Mouse (Mus musculus): Measurements from ENCODE around the gene Gm4707. TPM values are rescaled to one million over a fixed set of nuclear protein-coding genes. Genes with fewer than 3 reads are reported as not detected.

Gm4707 gene
- polyA plus RNA-seq, 1 experiment from 2014 or later, result 4.3 TPM

- DNase-seq (ENCODE audit: low spot score) (no peak), ATAC-seq (replicated peaks; ENCODE audit: low FRiP score, low TSS enrichment, low read depth) (no peak)
- Histone ChIP-seq H3K4me2 (ENCODE audit: low read length) (no peak overlapping the region), H3K9ac (ENCODE audit: low read length) (no peak overlapping the region), H3K9me3 (ENCODE audit: control insufficient read depth, low read length) (peaks cover 6% of the 10 kb centered on the region), H3K4me3 (ENCODE audit: low read depth, low read length) (no peak overlapping the region), H3K27ac (ENCODE audit: low read depth) (no peak overlapping the region), H3K4me1 (replicated peaks; ENCODE audit: control insufficient read depth, insufficient read depth, low read length) (no peaks in the 10 kb centered on the region), H3K36me3 (ENCODE audit: control insufficient read depth, insufficient read depth, low read length) (peaks cover 35% of the 10 kb centered on the region), H3K27me3 (replicated peaks; ENCODE audit: control insufficient read depth, insufficient read depth, low read length) (no peaks in the 10 kb centered on the region)
- 82% methylated on average over 1 of the region's 1 CpGs for WGBS
These were observed 42.7 kb downstream of the Gm4707 start for GRCm38 (mm10) chr17:71417008-71417407.

Other genes starting within 250 kb of the Gm4707 start
- 0.66 and 1.4 TPM in 2 replicates for gene Emilin2, start 147.9 kb downstream of the Gm4707 start, polyA plus RNA-seq (2014; fragmentation: Nextera tagmentation; extraction: Ambion mirVana)
- gene Smchd1, start 15.4 kb upstream of the Gm4707 start, polyA plus RNA-seq (2014; fragmentation: Nextera tagmentation; extraction: Ambion mirVana), result 81.8 and 83.5 TPM in 2 replicates
- gene Ndc80, start 66.9 kb upstream of the Gm4707 start, polyA plus RNA-seq (2014; fragmentation: Nextera tagmentation; extraction: Ambion mirVana), result 38.0 and 44.0 TPM in 2 replicates
- 0.73 and 0.99 TPM in 2 replicates for gene Spdya, start 92.1 kb upstream of the Gm4707 start, polyA plus RNA-seq (2014; fragmentation: Nextera tagmentation; extraction: Ambion mirVana)
- 104 and 110 TPM in 2 replicates for gene Wdr43, start 156.0 kb upstream of the Gm4707 start, polyA plus RNA-seq (2014; fragmentation: Nextera tagmentation; extraction: Ambion mirVana)
- gene Togaram2, start 213.3 kb upstream of the Gm4707 start, polyA plus RNA-seq (2014; fragmentation: Nextera tagmentation; extraction: Ambion mirVana), result 0.24 and 0.38 TPM in 2 replicates